Mouse (Mus musculus) hematopoietic stem cell, adult 5-6 weeks (primary cell): Measurements from ENCODE around the gene Ykt6. TPM values are rescaled to one million over a fixed set of nuclear protein-coding genes. Genes with fewer than 3 reads are reported as not detected.

Experiments used
- ATAC-seq, 2 experiments: fragments of 125-278 bp in 1 of 2; replicated peaks in 1 of 2; 2 replicates each; pipeline ENCODE4 v1.8.0; 2016 to 2017; ENCODE audit warnings: inconsistent platforms in 2 of 2, mild to moderate bottlenecking in 2 of 2, moderate number of reproducible peaks in 2 of 2, low read depth in 1 of 2, moderate TSS enrichment in 1 of 2; ENCODE audit not compliant: low FRiP score in 2 of 2, poor library complexity in 2 of 2, severe bottlenecking in 2 of 2, insufficient read depth in 1 of 2, low TSS enrichment in 1 of 2
- total RNA-seq: library from RNA; stranded (forward); fragments of 172-1452, 232-1000 nt; gene quantifications from 2 replicates; pipeline ENCODE4 v1.2.3, GENCODE M21; 2017

Ykt6 gene
- total RNA-seq, 1 experiment from 2014 or later: 39.9 TPM

DNA sequence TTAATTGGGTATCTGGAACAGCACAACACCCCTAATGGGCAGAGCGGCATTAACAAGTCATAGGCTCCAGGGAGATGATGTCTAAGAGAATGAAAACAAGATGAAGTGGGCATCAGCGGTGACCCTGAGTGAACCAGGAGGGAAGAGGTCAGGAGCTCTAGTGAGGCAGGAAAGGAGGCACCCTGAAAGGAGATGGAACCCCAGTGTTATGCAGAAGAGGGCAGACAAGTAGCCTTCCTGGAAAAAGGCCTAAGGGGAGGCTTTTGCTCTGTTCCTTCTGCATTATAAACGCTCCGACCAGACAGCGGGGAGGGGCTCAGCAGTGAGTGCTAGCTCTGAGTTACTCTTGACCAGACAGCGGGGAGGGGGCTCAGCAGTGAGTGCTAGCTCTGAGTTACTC is 12.5 kb upstream of the Ykt6 start:
- ATAC-seq: no peak

DNA sequence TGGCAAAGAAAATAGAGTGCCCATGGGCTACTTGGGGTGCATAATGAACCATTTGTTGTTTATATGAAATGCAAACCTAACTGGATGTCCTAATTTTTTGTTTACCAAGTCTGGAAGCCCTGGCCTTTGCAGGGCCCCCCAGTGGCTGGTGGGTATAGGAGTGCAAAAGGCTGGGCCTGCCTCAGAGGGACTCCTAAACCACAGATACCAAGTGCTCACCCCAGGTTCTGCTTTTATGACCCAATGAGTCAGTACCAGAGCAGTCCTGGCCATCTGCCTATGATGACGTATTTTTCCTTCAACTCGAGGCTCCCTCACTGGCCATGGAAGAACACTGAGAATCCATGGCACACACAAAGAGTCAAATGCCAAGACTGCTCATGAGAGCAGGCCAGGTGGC is 10.4 kb upstream of the Ykt6 start:
- ATAC-seq: 0 out of 4 replicates have a peak, but pooled peaks of 1 of the 2 experiments have one; percentile 11

DNA sequence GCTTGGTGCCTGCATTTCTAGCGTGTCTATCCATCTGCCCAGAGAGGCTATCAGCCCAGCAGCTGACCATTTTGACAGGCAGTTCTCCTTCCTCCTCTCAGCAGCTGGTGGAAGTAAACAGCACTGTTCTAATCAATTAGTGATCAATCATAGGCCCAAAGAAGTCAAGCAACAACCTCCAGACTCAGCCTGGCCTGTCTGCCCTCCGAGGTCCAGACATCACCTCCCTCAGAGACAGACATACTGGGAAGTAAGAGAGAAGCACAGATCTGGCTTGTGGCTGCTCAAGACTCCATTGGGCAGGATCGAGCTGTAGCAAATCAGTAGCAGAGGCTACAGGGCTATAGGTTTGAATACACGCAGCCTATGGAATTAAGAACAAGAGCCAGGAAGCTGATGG is 7.7 kb upstream of the Ykt6 start:
- no peak for ATAC-seq

DNA sequence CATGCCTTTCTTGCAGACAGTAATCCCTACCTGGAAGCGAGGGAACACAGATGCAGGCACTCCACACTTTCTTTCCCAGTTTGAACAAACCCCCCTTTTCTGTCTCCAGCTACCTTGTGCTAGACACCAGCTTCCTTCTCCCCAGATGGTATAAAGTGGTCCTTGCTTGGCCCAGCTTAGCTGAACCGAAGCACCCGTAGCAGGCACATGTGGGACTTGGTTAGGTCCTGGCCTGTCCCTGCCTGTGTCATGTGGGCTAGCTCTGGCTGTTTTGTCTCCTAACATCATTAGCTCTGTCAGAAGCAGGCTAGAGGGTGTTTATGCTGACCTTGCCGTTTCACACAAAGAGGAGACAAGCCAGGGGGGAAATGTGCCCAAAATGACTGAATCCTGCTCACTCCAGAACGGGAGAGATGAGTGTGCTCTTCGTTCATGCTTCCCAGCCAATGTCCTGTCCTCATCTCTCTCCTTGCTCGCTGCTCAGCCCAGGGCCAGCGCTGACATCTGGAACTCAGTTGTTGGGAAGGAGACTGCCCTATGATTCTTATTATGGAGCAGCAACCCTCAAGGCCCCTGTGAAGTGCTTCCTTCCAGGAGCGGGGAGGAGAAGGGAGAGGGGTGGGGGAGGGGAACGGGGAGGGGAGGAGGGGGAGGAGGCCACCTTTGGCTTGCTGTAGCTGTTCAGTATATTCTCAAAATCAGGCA is 6.8 kb upstream of the Ykt6 start:
- no peak for ATAC-seq

DNA sequence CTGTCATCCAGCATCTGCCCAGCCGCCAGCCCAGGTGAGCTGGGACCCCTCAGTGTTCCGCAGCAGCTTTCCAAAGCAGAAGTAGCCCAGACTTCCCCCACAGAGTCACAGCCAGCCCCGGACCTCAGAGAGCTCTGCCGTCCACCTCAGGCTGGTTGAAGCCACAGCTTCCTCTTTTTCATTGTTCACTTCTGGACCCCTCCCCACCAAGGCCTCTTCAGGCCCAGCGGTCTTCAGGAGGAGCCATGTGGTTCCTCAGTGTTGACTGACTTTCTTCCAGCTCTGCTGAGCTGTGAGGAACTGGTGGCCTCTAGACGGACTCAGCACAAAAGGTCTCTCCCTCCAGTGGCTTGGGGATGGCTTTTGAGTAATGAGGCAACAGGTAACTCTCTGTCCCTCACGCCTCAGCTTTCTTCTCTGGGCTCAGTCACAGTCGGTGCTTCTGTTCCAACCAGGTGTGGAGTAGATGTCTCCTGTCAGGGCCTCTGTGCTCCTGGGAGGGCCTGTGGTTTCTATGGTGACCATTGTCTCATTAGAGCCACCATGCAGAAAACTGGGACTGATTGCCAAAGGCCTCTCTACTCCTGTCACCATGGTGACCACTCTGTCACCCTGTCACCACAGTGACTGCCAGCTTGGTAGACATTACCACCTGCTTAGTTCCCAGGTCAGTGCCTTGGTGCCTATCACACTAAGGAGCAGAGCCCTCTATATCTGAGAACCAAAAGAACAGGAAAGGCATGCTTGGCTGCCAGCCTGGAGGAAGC is 5.7 kb upstream of the Ykt6 start, which contains the start of gene Gck:
Gene Gck, minus strand, starts transcription at position 496 of the 767 bp plus-strand sequence.
- ATAC-seq: peak; percentile 95 to 97

DNA sequence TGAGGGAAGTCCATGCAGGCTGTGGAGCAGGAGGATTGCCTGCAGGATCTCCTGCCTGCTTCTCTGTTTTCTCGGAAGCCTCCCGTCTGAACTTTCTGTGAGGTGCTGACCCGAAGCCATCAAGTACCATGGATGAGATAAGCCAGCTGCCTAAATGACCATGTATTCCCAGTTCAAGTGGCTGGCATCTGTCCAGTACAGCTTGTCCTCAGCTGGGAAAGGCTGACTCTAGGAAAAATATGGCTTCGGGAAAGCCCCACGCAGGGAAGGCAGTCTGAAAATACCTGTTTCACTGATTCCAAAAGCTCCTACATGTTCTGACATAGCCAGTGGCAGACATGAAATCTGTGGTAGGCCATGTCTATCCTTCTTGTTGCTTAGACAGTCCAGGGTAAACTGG is 3.0 kb upstream of the Ykt6 start:
- ATAC-seq: no peak

DNA sequence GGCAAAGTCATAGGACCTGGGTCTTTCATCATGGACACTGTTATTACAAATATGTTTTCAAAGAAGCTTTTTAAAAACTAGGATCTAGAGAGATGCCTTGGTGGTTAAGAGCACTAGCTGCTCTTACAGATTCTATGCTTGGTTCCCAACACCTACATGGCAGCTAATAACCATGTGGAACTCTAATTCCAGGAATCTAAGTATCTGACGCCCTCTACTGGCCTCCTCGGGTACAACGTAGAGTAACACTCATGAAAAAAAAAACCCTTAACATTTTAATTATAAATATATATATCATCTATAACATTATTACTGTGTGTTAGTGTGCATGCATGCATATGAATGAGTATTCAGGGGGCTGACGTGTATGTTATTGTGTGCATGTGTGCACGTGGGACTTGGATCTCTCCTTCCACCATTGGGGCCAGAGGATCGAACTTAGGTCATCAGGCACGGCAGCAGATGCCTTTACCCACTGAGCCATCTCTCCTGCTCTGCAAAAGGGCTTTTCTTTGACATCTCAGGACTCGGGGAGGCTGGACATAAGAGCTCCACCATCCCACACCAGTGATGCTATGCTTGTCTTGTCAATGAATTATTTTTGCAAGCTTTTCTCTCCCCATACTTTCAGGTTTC is 2.2 kb upstream of the Ykt6 start:
- ATAC-seq: no peak

DNA sequence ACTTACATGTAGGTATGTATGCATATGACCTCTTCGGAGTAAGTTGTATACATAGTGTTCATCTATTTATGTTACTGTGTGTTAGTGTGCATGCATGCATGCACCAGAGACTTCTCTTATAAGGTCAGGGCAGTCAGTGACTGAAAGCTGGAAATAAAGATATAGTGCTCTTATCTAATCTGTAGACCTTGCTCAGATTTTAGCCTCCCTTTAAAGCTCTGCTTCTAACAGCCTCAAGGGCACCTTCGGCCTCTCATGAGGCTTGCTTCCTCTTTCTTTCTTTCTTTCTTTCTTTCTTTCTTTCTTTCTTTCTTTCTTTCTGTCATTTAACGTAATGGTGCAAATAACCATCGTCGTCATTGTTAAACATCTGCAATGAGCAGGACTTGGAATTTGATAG is 1.1 kb upstream of the Ykt6 start:
- ATAC-seq: no peak

DNA sequence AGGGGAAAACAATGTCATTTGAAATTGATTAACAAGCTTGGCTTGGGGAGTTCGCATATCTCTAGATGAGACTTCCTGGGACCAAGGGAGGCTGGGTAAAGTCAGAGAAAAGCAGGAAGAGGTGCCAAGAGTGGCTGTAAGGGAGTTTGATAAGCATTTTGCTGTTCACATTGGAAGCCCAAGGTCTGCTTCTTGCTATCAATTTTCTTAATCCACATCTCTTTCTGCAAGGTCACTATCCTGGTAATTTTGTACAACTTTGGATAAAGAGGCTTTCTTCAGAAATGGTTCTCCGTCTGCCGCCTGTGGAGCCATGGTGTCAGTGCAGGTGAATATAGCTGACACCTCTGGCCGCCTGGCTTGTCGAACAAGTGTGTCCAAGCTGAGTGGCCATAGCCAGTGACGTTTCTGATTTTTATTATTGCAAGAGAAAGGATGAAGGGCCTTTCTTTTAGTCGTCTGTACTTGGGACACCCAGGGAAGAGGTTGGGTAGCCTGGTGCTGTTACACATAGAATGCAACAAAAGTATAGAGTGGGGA is 458 bp upstream of the Ykt6 start:
- ATAC-seq: peak; percentile 50 to 53

DNA sequence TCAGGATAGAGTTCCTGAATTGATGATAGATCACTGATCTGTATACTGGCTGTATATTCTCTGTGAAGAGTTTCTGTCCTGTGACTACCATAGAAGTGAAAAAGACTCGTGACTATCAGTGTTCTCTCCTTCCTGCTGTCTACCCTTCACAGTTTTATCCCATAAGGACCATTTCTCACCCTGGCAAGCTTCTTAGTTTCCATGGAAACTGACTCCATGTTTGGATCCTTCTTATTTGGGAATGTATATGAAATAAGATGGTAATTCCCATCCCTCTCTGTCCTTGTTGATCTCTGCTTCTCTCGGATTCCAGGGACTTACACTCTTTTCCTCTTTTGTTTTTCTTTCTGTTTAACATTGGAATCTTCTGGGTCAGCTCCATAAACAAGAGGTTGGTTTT is 4.6 kb downstream of the Ykt6 start:
- no peak for ATAC-seq

DNA sequence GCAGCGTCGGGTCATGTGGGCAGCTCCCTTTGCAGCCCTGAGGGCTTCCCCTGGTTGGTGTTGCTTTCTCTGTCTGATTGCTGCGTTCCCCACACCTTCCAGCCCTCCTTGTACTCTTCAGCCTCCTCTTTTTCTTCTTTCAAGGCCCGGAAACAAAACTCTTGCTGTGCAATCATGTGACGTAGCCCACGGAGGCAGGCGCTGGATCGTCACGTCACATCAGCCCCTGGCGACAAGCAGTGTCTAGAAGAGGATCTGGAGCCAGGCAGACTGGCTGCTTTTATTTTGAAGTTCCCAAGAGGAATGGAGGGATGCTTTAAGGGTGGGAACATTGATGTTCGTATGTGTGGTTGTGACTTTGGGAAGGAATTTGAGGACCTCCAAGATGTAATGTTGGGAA is 10.4 kb downstream of the Ykt6 start:
- ATAC-seq: no peak

DNA sequence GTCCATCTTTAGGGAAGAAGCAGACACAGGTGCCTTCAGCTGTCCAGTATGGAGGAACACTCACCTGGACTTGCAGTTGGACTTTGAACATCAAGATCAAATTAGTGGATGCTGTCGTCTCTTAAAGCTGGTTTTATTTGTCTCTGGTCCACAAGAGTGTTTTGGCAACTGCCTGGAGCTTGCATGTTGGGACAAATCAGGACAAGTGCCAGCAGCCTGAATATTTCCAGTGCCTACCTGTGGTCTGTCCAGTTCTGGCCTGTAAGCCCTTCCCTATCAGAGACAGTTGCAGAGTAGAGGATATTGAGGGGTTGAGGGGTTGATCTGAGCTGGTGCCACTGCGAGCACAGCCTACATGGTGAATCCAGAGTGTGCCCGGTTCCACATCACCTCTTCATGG is 11.3 kb downstream of the Ykt6 start:
- ATAC-seq: no peak

DNA sequence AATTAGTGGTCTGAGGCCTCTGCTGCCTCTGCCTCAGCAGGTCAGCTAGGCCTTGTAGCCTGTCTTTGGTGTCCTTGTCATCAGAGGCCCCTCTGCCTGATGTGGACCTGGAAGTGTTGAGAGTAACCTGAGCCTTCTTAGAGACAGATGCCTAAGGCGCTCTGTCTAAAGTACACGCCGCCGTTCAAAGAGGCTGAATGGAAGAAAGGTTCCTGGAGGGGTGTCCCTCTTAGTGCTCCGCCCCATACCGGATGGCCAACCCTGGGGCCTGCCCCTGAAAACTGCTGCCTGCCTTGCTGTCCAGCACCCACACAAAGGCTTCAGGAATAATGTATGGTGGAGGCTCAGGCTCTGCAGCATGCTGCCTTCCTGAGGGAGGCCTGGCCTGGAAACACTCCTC is 12.7 kb downstream of the Ykt6 start:
- no peak for ATAC-seq

DNA sequence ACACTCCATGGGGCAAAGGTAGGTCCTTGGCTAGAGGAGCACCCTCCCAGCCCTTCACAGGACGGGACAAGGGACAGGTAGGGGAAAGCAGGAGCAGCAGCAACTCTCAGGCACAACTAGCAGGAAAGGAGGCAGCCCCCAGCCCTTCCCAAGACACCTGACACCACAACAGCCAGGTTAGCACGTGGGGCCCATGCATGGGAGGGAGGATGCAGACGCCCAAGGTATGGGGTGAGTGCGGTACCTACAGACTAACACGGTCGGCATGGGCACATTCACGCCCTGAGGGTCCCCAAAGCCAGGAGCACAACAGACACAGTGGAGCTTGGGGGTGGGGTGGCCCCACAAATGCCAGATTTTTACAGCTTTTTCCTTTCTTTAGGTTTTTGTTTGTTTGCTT is 15.7 kb downstream of the Ykt6 start:
- ATAC-seq: no peak

DNA sequence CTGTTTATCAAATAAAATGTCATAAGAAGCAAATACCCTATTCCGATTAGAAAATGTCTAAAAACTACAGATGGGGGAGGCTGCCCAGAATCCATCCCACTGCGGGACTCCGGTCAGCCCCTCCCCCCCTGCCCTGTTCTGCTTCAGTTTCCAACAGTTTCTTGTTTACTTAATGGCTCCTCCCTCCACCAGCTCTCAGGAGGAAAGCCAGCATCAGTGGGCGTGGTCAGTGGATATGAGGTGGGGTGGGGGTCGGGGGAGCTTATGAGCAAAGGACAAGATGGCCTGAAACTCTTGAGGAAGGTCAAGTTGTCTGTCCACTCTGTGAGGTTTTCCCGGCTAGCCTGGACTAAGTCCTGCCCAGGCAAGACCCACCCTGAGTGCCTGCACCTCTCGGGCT is 17.7 kb downstream of the Ykt6 start:
- no peak for ATAC-seq

DNA sequence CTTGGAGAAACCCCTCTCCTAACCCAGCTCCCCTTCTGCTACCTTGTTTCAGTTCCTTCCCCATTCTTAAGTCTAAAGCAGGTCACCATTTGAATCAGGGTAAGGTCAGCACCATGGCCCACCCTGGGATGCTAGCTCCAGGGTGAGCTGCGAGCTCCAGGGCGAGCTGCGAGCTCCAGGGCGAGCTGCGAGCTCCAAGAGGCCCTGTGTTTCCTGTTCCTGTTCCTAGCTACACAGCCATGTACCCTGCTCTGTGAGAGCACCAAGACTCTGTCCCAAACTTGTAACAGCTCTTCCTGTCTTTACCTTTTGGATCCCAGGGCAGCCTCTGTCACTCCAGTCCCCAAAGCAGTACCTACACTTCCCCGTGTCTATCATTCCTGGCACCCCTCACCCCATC is 18.6 kb downstream of the Ykt6 start:
- ATAC-seq: peak; percentile 48 to 54

DNA sequence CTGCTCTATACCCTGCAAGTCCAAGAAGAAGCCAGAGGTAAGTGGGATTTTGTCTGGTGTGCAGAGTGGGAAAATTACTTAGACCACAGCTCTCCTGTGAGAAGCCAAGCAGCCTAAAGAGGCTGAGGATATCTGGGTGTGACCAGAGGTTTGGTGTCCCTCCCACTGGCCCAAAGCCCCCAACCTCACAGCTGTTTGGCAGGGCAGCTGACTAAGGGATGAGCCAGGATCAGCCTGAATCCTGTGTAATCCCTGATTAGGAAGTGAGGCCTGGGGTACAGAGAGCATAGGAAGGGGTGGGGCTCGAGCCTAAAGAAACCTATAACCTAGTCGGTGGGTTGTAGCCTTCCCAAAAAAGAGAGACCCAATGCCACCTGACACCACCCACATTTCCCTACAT is 19.6 kb downstream of the Ykt6 start:
- no peak for ATAC-seq

DNA sequence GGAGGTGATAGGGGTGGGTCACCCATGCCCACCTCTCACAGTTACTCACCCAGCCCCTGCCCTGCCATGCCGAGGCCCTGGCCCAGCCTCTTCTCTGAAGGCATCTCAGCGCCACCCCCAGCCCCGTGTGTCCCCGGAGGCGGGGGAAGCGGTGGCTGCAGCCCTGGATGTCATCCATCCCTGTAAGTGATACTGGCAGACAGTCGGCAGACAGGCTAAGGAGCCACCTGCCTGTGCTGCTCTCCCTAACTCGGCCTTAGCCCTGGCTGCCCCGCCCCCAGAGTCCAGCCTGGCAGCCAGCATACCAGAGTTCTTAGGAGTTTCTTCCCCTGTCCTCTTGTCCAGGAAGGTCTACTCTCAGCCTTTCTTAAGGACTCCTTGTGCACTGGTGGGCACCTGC is 20.6 kb downstream of the Ykt6 start:
- no peak for ATAC-seq
